Mouse (Mus musculus) liver, embryonic 12.5 days (tissue): ENCODE data around the gene Pml. TPM values are rescaled to one million over a fixed set of nuclear protein-coding genes. Genes with fewer than 3 reads are reported as not detected.

Experiments used
- ATAC-seq: fragments of 200-750 bp; cut with Nextera tagmentation; 2 replicates; pipeline ENCODE4 v1.8.0; 2017; ENCODE audit warnings: moderate number of reproducible peaks, mild to moderate bottlenecking, moderate library complexity
- H3K27ac ChIP-seq: fragments of 300-500 bp; sonication (generic); 2 replicates; pipeline ENCODE4 v1.5.1; 2016; ENCODE audit warnings: mild to moderate bottlenecking
- H3K27me3 ChIP-seq: fragments of 300-500 bp; sonication (generic); replicated peaks from 2 replicates; pipeline ENCODE4 v1.6.1; 2016; ENCODE audit warnings: mild to moderate bottlenecking, moderate library complexity
- H3K36me3 ChIP-seq: fragments of 300-500 bp; sonication (generic); 2 replicates; pipeline ENCODE4 v1.6.1; 2016; ENCODE audit warnings: mild to moderate bottlenecking, moderate library complexity
- H3K4me1 ChIP-seq: fragments of 300-500 bp; sonication (generic); 2 replicates; pipeline ENCODE4 v1.6.1; 2016
- H3K4me2 ChIP-seq: fragments of 300-500 bp; sonication (generic); 2 replicates; pipeline ENCODE4 v1.6.1; 2016; ENCODE audit warnings: mild to moderate bottlenecking, moderate library complexity
- H3K4me3 ChIP-seq: fragments of 300-500 bp; sonication (generic); 2 replicates; pipeline ENCODE4 v1.5.1; 2016; ENCODE audit warnings: mild to moderate bottlenecking, moderate library complexity
- H3K9ac ChIP-seq: fragments of 300-500 bp; sonication (generic); 2 replicates; pipeline ENCODE4 v1.6.1; 2016; ENCODE audit warnings: mild to moderate bottlenecking, moderate library complexity
- H3K9me3 ChIP-seq: fragments of 300-500 bp; sonication (generic); replicated peaks from 2 replicates; pipeline ENCODE4 v1.6.1; 2016; ENCODE audit warnings: mild to moderate bottlenecking, moderate library complexity
- WGBS: fragments of 180-500 bp; shearing (Covaris S2); methylation state at CpG from one replicate; pipeline ENCODE4 v1.1.7; 2016; ENCODE audit not compliant: insufficient replicate concordance; 5-methylcytosine and 5-hydroxymethylcytosine counted together
- polyA plus RNA-seq: library from polyadenylated mRNA; unstranded; fragments of >200 nt; fragmentation: Nextera tagmentation; extraction: Ambion mirVana; gene quantifications from 2 replicates; pipeline ENCODE4 v1.2.1, GENCODE M21; 2016

Pml gene
- polyA plus RNA-seq = 24.4 and 26.5 TPM in 2 replicates

- Histone ChIP-seq H3K4me3 (peak within 1 kb of the TSS; percentile 83), H3K4me1 (peaks cover 62% of the 10 kb centered on the region), H3K9ac (peak within 1 kb of the TSS; percentile 91), H3K27ac (peak within 1 kb of the TSS; percentile 96), H3K9me3 (no peaks in the 10 kb centered on the region), H3K36me3 (peaks cover 19% of the 10 kb centered on the region), H3K4me2 (peak within 1 kb of the TSS; percentile 94), H3K27me3 (no peaks in the 10 kb centered on the region)
- ATAC-seq = peak; percentile 74
- WGBS = 2% methylated on average over 16 of the region's 16 CpGs
These were observed at the start of gene Pml for GRCm38 (mm10) chr9:58249592-58250192. TSS of gene Pml (minus strand) at chr9:58249786.

GRCm38 (mm10) chr9:58297961-58298477 is 48.4 kb upstream of the Pml start:
- H3K4me1 ChIP-seq = 0 out of 2 replicates have a peak, but pooled peaks cover 15% of the 10 kb centered on the region
- no peak overlapping the region for H3K4me2 ChIP-seq
- ATAC-seq = no peak
- H3K4me3 ChIP-seq = no peak overlapping the region
- no peaks in the 10 kb centered on the region for H3K36me3 ChIP-seq
- H3K27me3 ChIP-seq = peaks cover 5% of the 10 kb centered on the region
- no peak overlapping the region for H3K9ac ChIP-seq
- no peak overlapping the region for H3K27ac ChIP-seq
- WGBS = 69% methylated on average over 4 of the region's 4 CpGs
- no peaks in the 10 kb centered on the region for H3K9me3 ChIP-seq

GRCm38 (mm10) chr9:58297065-58297464 is 47.5 kb upstream of the Pml start:
- ATAC-seq = no peak
- Histone ChIP-seq H3K27me3 (peaks cover 5% of the 10 kb centered on the region), H3K4me1 (0 out of 2 replicates have a peak, but pooled peaks cover 15% of the 10 kb centered on the region), H3K9ac (no peak overlapping the region), H3K4me2 (no peak overlapping the region), H3K36me3 (no peaks in the 10 kb centered on the region), H3K4me3 (no peak overlapping the region), H3K9me3 (no peaks in the 10 kb centered on the region), H3K27ac (no peak overlapping the region)
- 57% methylated on average over 6 of the region's 6 CpGs for WGBS

GRCm38 (mm10) chr9:58295766-58296361 is 46.3 kb upstream of the Pml start:
- H3K4me3 ChIP-seq = no peak overlapping the region
- no peaks in the 10 kb centered on the region for H3K36me3 ChIP-seq
- peaks cover 5% of the 10 kb centered on the region for H3K27me3 ChIP-seq
- H3K9ac ChIP-seq = no peak overlapping the region
- H3K4me2 ChIP-seq = no peak overlapping the region
- H3K27ac ChIP-seq = peak overlapping the region; percentile 60
- peak; percentile 13; the same call in 1 of the 2 replicates for ATAC-seq
- no peaks in the 10 kb centered on the region for H3K9me3 ChIP-seq
- 0 out of 2 replicates have a peak, but pooled peaks cover 15% of the 10 kb centered on the region for H3K4me1 ChIP-seq
- WGBS = 42% methylated on average over 9 of the region's 9 CpGs

GRCm38 (mm10) chr9:58295345-58295744 is 45.8 kb upstream of the Pml start:
- no peak overlapping the region for H3K9ac ChIP-seq
- H3K4me1 ChIP-seq = 0 out of 2 replicates have a peak, but pooled peaks cover 15% of the 10 kb centered on the region
- H3K9me3 ChIP-seq = no peaks in the 10 kb centered on the region
- H3K27ac ChIP-seq = no peak overlapping the region
- peaks cover 5% of the 10 kb centered on the region for H3K27me3 ChIP-seq
- no peak for ATAC-seq
- 72% methylated on average over 3 of the region's 3 CpGs for WGBS
- no peak overlapping the region for H3K4me3 ChIP-seq
- H3K4me2 ChIP-seq = no peak overlapping the region
- H3K36me3 ChIP-seq = no peaks in the 10 kb centered on the region

GRCm38 (mm10) chr9:58294527-58294926 is 44.9 kb upstream of the Pml start:
- no peak overlapping the region for H3K9ac ChIP-seq
- H3K27me3 ChIP-seq = peaks cover 8% of the 10 kb centered on the region
- no peak overlapping the region for H3K4me2 ChIP-seq
- no peak for ATAC-seq
- H3K4me3 ChIP-seq = no peak overlapping the region
- no peaks in the 10 kb centered on the region for H3K36me3 ChIP-seq
- no peak overlapping the region for H3K27ac ChIP-seq
- WGBS = 43% methylated on average over 7 of the region's 7 CpGs
- H3K4me1 ChIP-seq = 0 out of 2 replicates have a peak, but pooled peaks cover 15% of the 10 kb centered on the region
- no peaks in the 10 kb centered on the region for H3K9me3 ChIP-seq

GRCm38 (mm10) chr9:58289901-58290300 is 40.3 kb upstream of the Pml start:
- 49% methylated on average over 2 of the region's 2 CpGs for WGBS
- Histone ChIP-seq H3K27me3 (peaks cover 25% of the 10 kb centered on the region), H3K4me1 (no peaks in the 10 kb centered on the region), H3K36me3 (no peaks in the 10 kb centered on the region), H3K4me2 (no peak overlapping the region), H3K27ac (no peak overlapping the region), H3K4me3 (no peak overlapping the region), H3K9ac (no peak overlapping the region), H3K9me3 (no peaks in the 10 kb centered on the region)
- ATAC-seq = no peak

- Histone ChIP-seq H3K9ac (no peak overlapping the region), H3K9me3 (no peaks in the 10 kb centered on the region), H3K4me3 (no peak overlapping the region), H3K27ac (no peak overlapping the region), H3K4me2 (no peak overlapping the region), H3K36me3 (no peaks in the 10 kb centered on the region), H3K4me1 (no peaks in the 10 kb centered on the region), H3K27me3 (peaks cover 24% of the 10 kb centered on the region; the same call in 1 of the 2 replicates)
- ATAC-seq = no peak
- WGBS = 65% methylated on average over 1 of the region's 1 CpGs
These were observed 39.5 kb upstream of the Pml start for GRCm38 (mm10) chr9:58289090-58289489.

- Histone ChIP-seq H3K9me3 (no peaks in the 10 kb centered on the region), H3K36me3 (no peaks in the 10 kb centered on the region), H3K4me2 (no peak overlapping the region), H3K9ac (no peak overlapping the region), H3K27me3 (peaks cover 16% of the 10 kb centered on the region; the same call in 1 of the 2 replicates), H3K4me3 (no peak overlapping the region), H3K27ac (no peak overlapping the region), H3K4me1 (peaks cover 35% of the 10 kb centered on the region)
- ATAC-seq = no peak
- 76% methylated on average over 7 of the region's 7 CpGs for WGBS
These were observed 33.8 kb upstream of the Pml start for GRCm38 (mm10) chr9:58283431-58283830.

- 36% methylated on average over 3 of the region's 3 CpGs for WGBS
- no peak for ATAC-seq
These were observed 32.0 kb upstream of the Pml start for GRCm38 (mm10) chr9:58281597-58281996.

GRCm38 (mm10) chr9:58280259-58281109 is 30.9 kb upstream of the Pml start:
- no peaks in the 10 kb centered on the region for H3K36me3 ChIP-seq
- peaks cover 3% of the 10 kb centered on the region; the same call in 1 of the 2 replicates for H3K27me3 ChIP-seq
- H3K4me1 ChIP-seq = peaks cover 44% of the 10 kb centered on the region
- peak; percentile 68 for ATAC-seq
- no peak overlapping the region for H3K9ac ChIP-seq
- 0 out of 2 replicates have a peak overlapping the region, but pooled peaks have one; percentile 18 for H3K4me2 ChIP-seq
- H3K9me3 ChIP-seq = no peaks in the 10 kb centered on the region
- no peak overlapping the region for H3K4me3 ChIP-seq
- WGBS = 32% methylated on average over 9 of the region's 9 CpGs
- H3K27ac ChIP-seq = no peak overlapping the region

More at GRCm38 (mm10) chr9:58281597-58281996, 32.0 kb upstream of the Pml start:
- Histone ChIP-seq H3K4me2 (no peak overlapping the region), H3K27ac (no peak overlapping the region), H3K9me3 (no peaks in the 10 kb centered on the region), H3K9ac (no peak overlapping the region), H3K36me3 (no peaks in the 10 kb centered on the region), H3K27me3 (peaks cover 3% of the 10 kb centered on the region; the same call in 1 of the 2 replicates), H3K4me3 (no peak overlapping the region), H3K4me1 (peaks cover 35% of the 10 kb centered on the region)
